Mouse (Mus musculus) intestine, postnatal 0 days (tissue): ENCODE measurements around the gene Sdr9c7. TPM values are rescaled to one million over a fixed set of nuclear protein-coding genes. Genes with fewer than 3 reads are reported as not detected.
A peak's percentile ranks its signal among the peaks of the same experiment; 100 is the strongest.
"Not testable (repeated sequence)": the region's sequence is repeated elsewhere in the genome, so short reads cannot be mapped to it uniquely, and the experiment has no call there.

ENCODE experiments used
- ATAC-seq: fragments of 200-750 bp; cut with Nextera tagmentation; 2 replicates; pipeline ENCODE4 v1.8.0; 2017; ENCODE audit warnings: mild to moderate bottlenecking, moderate TSS enrichment, moderate library complexity
- H3K27ac ChIP-seq: fragments of 300-500 bp; sonication (generic); 2 replicates; pipeline ENCODE4 v1.5.1; 2014; ENCODE audit warnings: mild to moderate bottlenecking, low read depth, low read length, moderate library complexity
- H3K27me3 ChIP-seq: fragments of 300-500 bp; sonication (generic); replicated peaks from 2 replicates; pipeline ENCODE4 v1.6.1; 2014; ENCODE audit warnings: low read length, mixed read lengths; ENCODE audit not compliant: control insufficient read depth, insufficient read depth
- H3K36me3 ChIP-seq: fragments of 300-500 bp; sonication (generic); 2 replicates; pipeline ENCODE4 v1.6.1; 2014; ENCODE audit warnings: mild to moderate bottlenecking, moderate library complexity; ENCODE audit not compliant: control insufficient read depth, insufficient read depth
- H3K4me1 ChIP-seq: fragments of 300-500 bp; sonication (generic); replicated peaks from 2 replicates; pipeline ENCODE4 v1.6.1; 2014; ENCODE audit warnings: antibody characterized with exemption, low read length, mixed read lengths; ENCODE audit not compliant: control insufficient read depth, insufficient read depth
- H3K4me2 ChIP-seq: fragments of 300-500 bp; sonication (generic); replicated peaks from 2 replicates; pipeline ENCODE4 v1.6.1; 2014; ENCODE audit warnings: low read depth, mild to moderate bottlenecking, moderate library complexity
- H3K4me3 ChIP-seq: fragments of 300-500 bp; sonication (generic); 2 replicates; pipeline ENCODE4 v1.5.1; 2014; ENCODE audit warnings: low read depth, low read length
- H3K9ac ChIP-seq: fragments of 300-500 bp; sonication (generic); 2 replicates; pipeline ENCODE4 v1.6.1; 2014; ENCODE audit warnings: mild to moderate bottlenecking, low read depth, low read length
- H3K9me3 ChIP-seq: fragments of 300-500 bp; sonication (generic); 2 replicates; pipeline ENCODE4 v1.6.1; 2016; ENCODE audit warnings: mixed run types; ENCODE audit not compliant: control insufficient read depth
- CTCF ChIP-seq: sonication (generic); IDR thresholded peaks from 2 replicates; pipeline ENCODE4 v1.5.1; 2016; ENCODE audit warnings: low read depth, mild to moderate bottlenecking, control low read depth, antibody characterized with exemption, moderate library complexity
- WGBS: fragments of 180-500 bp; shearing (Covaris S2); extraction: QIAGEN DNeasy Blood & Tissue Kit; methylation state at CpG from one replicate; pipeline ENCODE4 v1.1.7; 2014; 5-methylcytosine and 5-hydroxymethylcytosine counted together
- polyA plus RNA-seq: library from polyadenylated mRNA; unstranded; fragments of >200 nt; fragmentation: Nextera tagmentation; extraction: Ambion mirVana; gene quantifications from 2 replicates; pipeline ENCODE4 v1.2.1, GENCODE M21; 2015

Gene Sdr9c7
- polyA plus RNA-seq, 1 experiment from 2014 or later = 0.09 TPM

GRCm38 (mm10) chr10:127936271-127936670 lies 38.0 kb downstream of the Sdr9c7 start:
- ATAC-seq = no peak
- no peak overlapping the region for H3K27ac ChIP-seq

GRCm38 (mm10) chr10:127936747-127937409 lies 38.6 kb downstream of the Sdr9c7 start:
- H3K27ac ChIP-seq = peak overlapping the region; percentile 47; the same call in 1 of the 2 replicates
- peak; percentile 68 for ATAC-seq

More at GRCm38 (mm10) chr10:127936271-127936670, 38.0 kb downstream of the Sdr9c7 start:
- Histone ChIP-seq H3K4me1 (no peaks in the 10 kb centered on the region), H3K36me3 (no peaks in the 10 kb centered on the region), H3K9ac (no peak overlapping the region), H3K4me2 (no peak overlapping the region), H3K9me3 (no peaks in the 10 kb centered on the region), H3K4me3 (no peak overlapping the region), H3K27me3 (no peaks in the 10 kb centered on the region)
- 83% methylated on average over 8 of the region's 8 CpGs for WGBS
- TF ChIP-seq CTCF = no peak

GRCm38 (mm10) chr10:127937428-127938010 lies 39.2 kb downstream of the Sdr9c7 start:
- H3K36me3 ChIP-seq = no peaks in the 10 kb centered on the region
- peak; percentile 35; the same call in 1 of the 2 replicates for ATAC-seq
- no peaks in the 10 kb centered on the region for H3K27me3 ChIP-seq
- no peak overlapping the region for H3K9ac ChIP-seq
- no peaks in the 10 kb centered on the region for H3K4me1 ChIP-seq
- TF ChIP-seq CTCF = peak; percentile 77
- H3K4me2 ChIP-seq = peak overlapping the region; percentile 46
- no peak overlapping the region for H3K4me3 ChIP-seq
- peak overlapping the region; percentile 47; the same call in 1 of the 2 replicates for H3K27ac ChIP-seq
- no peaks in the 10 kb centered on the region for H3K9me3 ChIP-seq
- WGBS = 0% methylated on average over 2 of the region's 2 CpGs

More at GRCm38 (mm10) chr10:127936747-127937409, 38.6 kb downstream of the Sdr9c7 start:
- H3K27me3 ChIP-seq = no peaks in the 10 kb centered on the region
- no peak for TF ChIP-seq CTCF
- peak overlapping the region; percentile 46 for H3K4me2 ChIP-seq
- H3K4me1 ChIP-seq = no peaks in the 10 kb centered on the region
- H3K4me3 ChIP-seq = no peak overlapping the region
- no peaks in the 10 kb centered on the region for H3K9me3 ChIP-seq
- no peaks in the 10 kb centered on the region for H3K36me3 ChIP-seq
- no peak overlapping the region for H3K9ac ChIP-seq
- 63% methylated on average over 19 of the region's 19 CpGs for WGBS

- H3K4me3 ChIP-seq, H3K9me3 ChIP-seq, H3K4me2 ChIP-seq, H3K9ac ChIP-seq, H3K4me1 ChIP-seq, H3K27ac ChIP-seq, H3K27me3 ChIP-seq, ATAC-seq, H3K36me3 ChIP-seq: not testable (repeated sequence)
- 96% methylated on average over 10 of the region's 10 CpGs for WGBS
These were observed 41.3 kb downstream of the Sdr9c7 start for GRCm38 (mm10) chr10:127939667-127940066.

GRCm38 (mm10) chr10:127945432-127946064 lies 47.2 kb downstream of the Sdr9c7 start:
- ATAC-seq = peak; percentile 96
- 24% methylated on average over 5 of the region's 5 CpGs for WGBS

GRCm38 (mm10) chr10:127949596-127950130 lies 51.3 kb downstream of the Sdr9c7 start:
- H3K9ac ChIP-seq = no peak overlapping the region
- no peak for TF ChIP-seq CTCF
- no peak overlapping the region for H3K27ac ChIP-seq
- WGBS = 91% methylated on average over 4 of the region's 4 CpGs
- no peaks in the 10 kb centered on the region for H3K36me3 ChIP-seq
- H3K4me2 ChIP-seq = no peak overlapping the region
- no peak overlapping the region for H3K4me3 ChIP-seq
- no peak for ATAC-seq
- H3K9me3 ChIP-seq = no peaks in the 10 kb centered on the region
- H3K4me1 ChIP-seq = no peaks in the 10 kb centered on the region
- no peaks in the 10 kb centered on the region for H3K27me3 ChIP-seq

More at GRCm38 (mm10) chr10:127945432-127946064, 47.2 kb downstream of the Sdr9c7 start:
- no peaks in the 10 kb centered on the region for H3K36me3 ChIP-seq
- no peak overlapping the region for H3K4me3 ChIP-seq
- H3K27me3 ChIP-seq = no peaks in the 10 kb centered on the region
- H3K4me1 ChIP-seq = no peaks in the 10 kb centered on the region
- no peak overlapping the region for H3K9ac ChIP-seq
- no peaks in the 10 kb centered on the region for H3K9me3 ChIP-seq
- no peak overlapping the region for H3K4me2 ChIP-seq
- peak; percentile 92 for TF ChIP-seq CTCF
- H3K27ac ChIP-seq = no peak overlapping the region
